Mouse (Mus musculus): ENCODE measurements around the gene Amigo3.

DNA sequence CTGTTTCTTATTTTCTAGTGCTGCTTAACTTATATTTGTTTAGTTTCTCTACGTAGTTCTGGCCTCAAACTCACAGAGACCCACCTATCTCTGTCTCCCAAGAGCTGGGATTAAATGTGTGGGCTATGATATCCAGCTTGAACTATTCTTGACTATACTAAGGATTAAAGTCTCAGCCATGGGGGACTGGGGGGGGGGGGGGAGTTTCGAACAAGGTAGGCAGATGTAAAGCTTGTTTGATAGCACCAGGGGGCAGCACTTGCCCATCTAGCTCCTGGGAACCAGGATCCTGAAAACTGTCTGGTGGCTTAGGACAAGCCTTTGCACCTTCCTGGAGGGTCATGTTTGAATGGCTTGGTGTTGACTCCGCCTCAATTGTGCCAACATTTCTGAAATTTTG is 42.6 kb downstream of the Amigo3 start:
- TF ChIP-seq POLR2A (IDR thresholded peaks at IDR 0.05; ENCODE audit: low read depth, low read length) (no peak), CTCF (IDR thresholded peaks at IDR 0.05; ENCODE audit: borderline replicate concordance, insufficient read depth, low read length) (peak; percentile 65; the same call in 1 of the 2 replicates)

Measured in embryonic fibroblast, embryonic 13.5 days (primary cell).